Mouse (Mus musculus): ENCODE results near the gene Sox5. TPM values are rescaled to one million over a fixed set of nuclear protein-coding genes. Genes with fewer than 3 reads are reported as not detected.

The Sox5 gene
- total and polyA plus RNA-seq, 2 experiments from 2014 or later: 2.1 to 3.2 TPM

- DNase-seq (ENCODE audit: low spot score) (no peak), ATAC-seq (ENCODE audit: insufficient read depth, low read depth) (no peak)
Measured at GRCm38 (mm10) chr6:143987548-143987947, 794.2 kb downstream of the Sox5 start.

GRCm38 (mm10) chr6:143980131-143980530 is 801.6 kb downstream of the Sox5 start:
- Histone ChIP-seq H3K4me1 (ENCODE audit: control insufficient read depth, insufficient read depth) (no peaks in the 10 kb centered on the region), H3K4me3 (ENCODE audit: low read depth, low read length) (no peak overlapping the region), H3K9me3 (replicated peaks; ENCODE audit: control insufficient read depth, low read length) (no peaks in the 10 kb centered on the region), H3K27ac (ENCODE audit: low read depth) (no peak overlapping the region), H3K36me3 (replicated peaks; ENCODE audit: control insufficient read depth, insufficient read depth, low read length) (no peaks in the 10 kb centered on the region), H3K9ac (replicated peaks; ENCODE audit: low read depth, low read length) (no peak overlapping the region), H3K27me3 (ENCODE audit: control insufficient read depth, insufficient read depth, low read length) (no peaks in the 10 kb centered on the region), H3K4me2 (ENCODE audit: low read depth, low read length) (no peak overlapping the region)
- TF ChIP-seq CTCF (IDR thresholded peaks at IDR 0.05; ENCODE audit: low read depth): no peak
- TF ChIP-seq EP300 (IDR thresholded peaks at IDR 0.05; ENCODE audit: low read depth): no peak
- ATAC-seq (ENCODE audit: insufficient read depth, low read depth) (no peak), DNase-seq (ENCODE audit: low spot score) (no peak)
- whole genome bisulfite sequencing: 92% methylated on average over 8 of the region's 8 CpGs

More at GRCm38 (mm10) chr6:143987548-143987947, 794.2 kb downstream of the Sox5 start:
- Histone ChIP-seq H3K4me1 (ENCODE audit: control insufficient read depth, insufficient read depth) (no peaks in the 10 kb centered on the region), H3K4me3 (ENCODE audit: low read depth, low read length) (no peak overlapping the region), H3K4me2 (ENCODE audit: low read depth, low read length) (no peak overlapping the region), H3K9ac (replicated peaks; ENCODE audit: low read depth, low read length) (no peak overlapping the region), H3K27ac (ENCODE audit: low read depth) (no peak overlapping the region), H3K9me3 (replicated peaks; ENCODE audit: control insufficient read depth, low read length) (no peaks in the 10 kb centered on the region), H3K36me3 (replicated peaks; ENCODE audit: control insufficient read depth, insufficient read depth, low read length) (no peaks in the 10 kb centered on the region), H3K27me3 (ENCODE audit: control insufficient read depth, insufficient read depth, low read length) (no peaks in the 10 kb centered on the region)
- no peak for TF ChIP-seq CTCF (IDR thresholded peaks at IDR 0.05; ENCODE audit: low read depth)
- TF ChIP-seq EP300 (IDR thresholded peaks at IDR 0.05; ENCODE audit: low read depth): no peak

- no peaks in the 10 kb centered on the region for H3K36me3 ChIP-seq (replicated peaks; ENCODE audit: control insufficient read depth, insufficient read depth, low read length)
Measured at GRCm38 (mm10) chr6:143967724-143968400, 813.9 kb downstream of the Sox5 start.

GRCm38 (mm10) chr6:143960487-143960886 is 821.3 kb downstream of the Sox5 start:
- Histone ChIP-seq H3K9ac (replicated peaks; ENCODE audit: low read depth, low read length) (no peak overlapping the region), H3K9me3 (replicated peaks; ENCODE audit: control insufficient read depth, low read length) (no peaks in the 10 kb centered on the region), H3K4me2 (ENCODE audit: low read depth, low read length) (no peak overlapping the region), H3K27ac (ENCODE audit: low read depth) (no peak overlapping the region), H3K4me3 (ENCODE audit: low read depth, low read length) (no peak overlapping the region), H3K4me1 (ENCODE audit: control insufficient read depth, insufficient read depth) (no peaks in the 10 kb centered on the region), H3K27me3 (ENCODE audit: control insufficient read depth, insufficient read depth, low read length) (no peaks in the 10 kb centered on the region), H3K36me3 (replicated peaks; ENCODE audit: control insufficient read depth, insufficient read depth, low read length) (no peaks in the 10 kb centered on the region)
- TF ChIP-seq EP300 (IDR thresholded peaks at IDR 0.05; ENCODE audit: low read depth) (no peak), CTCF (IDR thresholded peaks at IDR 0.05; ENCODE audit: low read depth) (no peak)
- DNase-seq (ENCODE audit: low spot score): no peak
- WGBS: 90% methylated on average over 11 of the region's 11 CpGs
- no peak for ATAC-seq (ENCODE audit: insufficient read depth, low read depth)

More at GRCm38 (mm10) chr6:143967724-143968400, 813.9 kb downstream of the Sox5 start:
- Histone ChIP-seq H3K4me1 (ENCODE audit: control insufficient read depth, insufficient read depth) (no peaks in the 10 kb centered on the region), H3K27ac (ENCODE audit: low read depth) (no peak overlapping the region), H3K4me2 (ENCODE audit: low read depth, low read length) (no peak overlapping the region), H3K27me3 (ENCODE audit: control insufficient read depth, insufficient read depth, low read length) (no peaks in the 10 kb centered on the region), H3K9ac (replicated peaks; ENCODE audit: low read depth, low read length) (no peak overlapping the region), H3K9me3 (replicated peaks; ENCODE audit: control insufficient read depth, low read length) (no peaks in the 10 kb centered on the region), H3K4me3 (ENCODE audit: low read depth, low read length) (no peak overlapping the region)
- WGBS: 67% methylated on average over 9 of the region's 9 CpGs
- TF ChIP-seq EP300 (IDR thresholded peaks at IDR 0.05; ENCODE audit: low read depth) (no peak), CTCF (IDR thresholded peaks at IDR 0.05; ENCODE audit: low read depth) (no peak)
- DNase-seq (ENCODE audit: low spot score) (no peak), ATAC-seq (ENCODE audit: insufficient read depth, low read depth) (no peak)

- WGBS: 80% methylated on average over 8 of the region's 8 CpGs
- DNase-seq (ENCODE audit: low spot score) (no peak), ATAC-seq (ENCODE audit: insufficient read depth, low read depth) (no peak)
- H3K4me1 ChIP-seq (ENCODE audit: control insufficient read depth, insufficient read depth): no peaks in the 10 kb centered on the region
- H3K9ac ChIP-seq (replicated peaks; ENCODE audit: low read depth, low read length): no peak overlapping the region
- no peak overlapping the region for H3K4me3 ChIP-seq (ENCODE audit: low read depth, low read length)
- TF ChIP-seq EP300 (IDR thresholded peaks at IDR 0.05; ENCODE audit: low read depth) (no peak), CTCF (IDR thresholded peaks at IDR 0.05; ENCODE audit: low read depth) (no peak)
- H3K4me2 ChIP-seq (ENCODE audit: low read depth, low read length): no peak overlapping the region
- H3K36me3 ChIP-seq (replicated peaks; ENCODE audit: control insufficient read depth, insufficient read depth, low read length): no peaks in the 10 kb centered on the region
- H3K9me3 ChIP-seq (replicated peaks; ENCODE audit: control insufficient read depth, low read length): no peaks in the 10 kb centered on the region
- H3K27me3 ChIP-seq (ENCODE audit: control insufficient read depth, insufficient read depth, low read length): no peaks in the 10 kb centered on the region
- H3K27ac ChIP-seq (ENCODE audit: low read depth): no peak overlapping the region
Measured at GRCm38 (mm10) chr6:143960081-143960480, 821.7 kb downstream of the Sox5 start.

GRCm38 (mm10) chr6:143958372-143958771 is 823.4 kb downstream of the Sox5 start:
- Histone ChIP-seq H3K4me3 (ENCODE audit: low read depth, low read length) (no peak overlapping the region), H3K27ac (ENCODE audit: low read depth) (no peak overlapping the region), H3K9ac (replicated peaks; ENCODE audit: low read depth, low read length) (no peak overlapping the region), H3K36me3 (replicated peaks; ENCODE audit: control insufficient read depth, insufficient read depth, low read length) (no peaks in the 10 kb centered on the region), H3K9me3 (replicated peaks; ENCODE audit: control insufficient read depth, low read length) (no peaks in the 10 kb centered on the region), H3K4me1 (ENCODE audit: control insufficient read depth, insufficient read depth) (no peaks in the 10 kb centered on the region), H3K27me3 (ENCODE audit: control insufficient read depth, insufficient read depth, low read length) (no peaks in the 10 kb centered on the region), H3K4me2 (ENCODE audit: low read depth, low read length) (no peak overlapping the region)
- DNase-seq (ENCODE audit: low spot score) (no peak), ATAC-seq (ENCODE audit: insufficient read depth, low read depth) (no peak)
- no peak for TF ChIP-seq CTCF (IDR thresholded peaks at IDR 0.05; ENCODE audit: low read depth)
- TF ChIP-seq EP300 (IDR thresholded peaks at IDR 0.05; ENCODE audit: low read depth): no peak
- 67% methylated on average over 7 of the region's 7 CpGs for WGBS

Measured in heart, postnatal 0 days (tissue).